Mouse (Mus musculus) thymus, adult 2 months (tissue): Measurements from ENCODE around the gene Pkd2.

ENCODE experiments used
- CTCF ChIP-seq: fragments of 200-500 bp; IDR thresholded peaks from 2 replicates; pipeline ENCODE4 v1.5.1; 2012; ENCODE audit warnings: mild to moderate bottlenecking, control low read depth, low read length, moderate library complexity, borderline replicate concordance; ENCODE audit not compliant: control insufficient read depth, poor library complexity, insufficient read depth; ENCODE audit errors: extremely low read depth
- POLR2A ChIP-seq: fragments of 200-500 bp; IDR thresholded peaks from 2 replicates; pipeline ENCODE4 v1.6.1; 2012; ENCODE audit warnings: mild to moderate bottlenecking, low read length, control low read depth, moderate library complexity; ENCODE audit not compliant: control insufficient read depth, poor library complexity, insufficient read depth; ENCODE audit errors: extremely low read depth

GRCm38 (mm10) chr5:104415999-104416398 lies 43.3 kb upstream of the Pkd2 start:
- TF ChIP-seq POLR2A (no peak), CTCF (no peak)
